Mouse (Mus musculus) liver, embryonic 14.5 days (tissue): Measurements from ENCODE around the gene Abraxas2.

Experiments
- CTCF ChIP-seq: IDR thresholded peaks from 2 replicates; pipeline ENCODE4 v1.5.1; 2016; ENCODE audit warnings: antibody characterized with exemption, low read depth, control low read depth
- EP300 ChIP-seq: IDR thresholded peaks from 2 replicates; pipeline ENCODE4 v1.6.1; 2016; ENCODE audit warnings: antibody characterized with exemption, low read depth

GRCm38 (mm10) chr7:132810879-132811278 is 48.1 kb upstream of the Abraxas2 start:
- TF ChIP-seq CTCF: peak; percentile 98
- peak; percentile 49 for TF ChIP-seq EP300
